Mouse (Mus musculus) v-Abl transformed pro-B cells (cell line): ENCODE results near the gene Ficd.

Experiments
- in situ Hi-C, 2 experiments: fragments of 400-800 bp; cut with MboI; formaldehyde crosslinking; loops; one replicate each; pipeline ENCODE4 v1.15.1; 2025; ENCODE audit not compliant: unreplicated experiment in 2 of 2

Gene Ficd

DNA sequence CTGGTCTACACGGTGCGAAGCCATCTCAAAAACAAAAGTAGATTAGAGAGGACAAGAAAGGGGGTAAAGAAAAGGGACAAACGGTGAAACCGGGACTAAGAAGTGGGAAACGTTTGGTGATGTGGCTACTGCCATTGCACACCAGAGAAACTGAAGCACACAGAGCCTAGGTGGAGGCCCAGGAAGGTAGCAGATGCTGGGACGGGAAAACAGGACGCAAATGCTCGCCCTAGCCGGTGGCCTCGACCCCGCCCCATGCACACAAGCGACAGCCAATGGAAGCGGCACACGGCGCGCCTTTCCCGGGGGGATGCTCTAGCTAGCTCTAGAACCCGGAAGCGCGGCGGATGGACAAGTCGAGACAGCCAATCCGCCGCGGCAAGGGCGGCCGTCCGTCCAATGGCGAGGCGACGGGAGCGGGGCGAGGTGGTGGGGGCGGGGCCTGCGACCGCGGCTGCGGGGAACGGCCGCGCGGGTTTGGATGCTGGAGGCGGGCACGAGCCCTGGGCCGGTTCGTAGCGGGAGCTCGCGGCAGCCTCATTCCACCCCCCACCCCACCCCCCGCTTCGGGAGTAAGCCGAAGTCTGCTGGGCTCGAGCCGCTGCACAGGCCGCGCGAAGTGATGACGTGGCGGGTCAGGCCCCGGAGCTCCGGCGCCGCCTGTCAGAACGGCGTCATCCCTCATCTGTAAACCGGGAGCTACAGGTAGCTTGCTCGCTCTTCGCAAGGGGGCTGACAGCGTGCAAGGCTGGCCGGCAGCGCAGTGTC lies at the start of gene Ficd:
Gene Ficd (plus strand): TSS at position 459 of the 768 bp plus-strand sequence.
- in situ Hi-C loops = loop anchor here (5.0 to 10.0 kb wide), 5 partner anchors 37 to 1401 kb away; partner anchors contain the start of genes Iscu (in 1 of the 2) and Sart3 (in 1 of the 2)

DNA sequence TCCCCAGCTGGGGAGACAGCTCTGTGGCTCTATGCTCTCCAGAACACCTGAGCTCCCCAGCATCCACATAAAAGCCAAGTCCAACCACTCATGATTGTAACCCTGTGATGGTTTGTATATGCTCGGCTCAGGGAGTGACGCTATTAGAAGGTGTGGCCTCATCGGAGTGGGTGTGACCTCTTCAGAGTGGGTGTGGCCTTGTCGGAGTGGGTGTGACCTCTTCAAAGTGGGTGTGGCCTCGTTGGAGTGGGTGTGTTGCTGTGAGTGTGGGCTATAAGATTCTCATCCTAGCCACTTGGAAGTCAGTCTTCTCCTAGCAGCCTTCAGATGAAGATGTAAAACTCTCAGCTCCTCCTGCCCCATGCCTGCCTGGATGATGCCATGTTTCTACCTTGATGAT lies 48.1 kb upstream of the Ficd start:
- in situ Hi-C loops = loop anchor here in 1 of 2 experiments (25.0 kb wide), 1 partner anchor 600 kb away; the partner anchor contains the start of gene Myo1h

DNA sequence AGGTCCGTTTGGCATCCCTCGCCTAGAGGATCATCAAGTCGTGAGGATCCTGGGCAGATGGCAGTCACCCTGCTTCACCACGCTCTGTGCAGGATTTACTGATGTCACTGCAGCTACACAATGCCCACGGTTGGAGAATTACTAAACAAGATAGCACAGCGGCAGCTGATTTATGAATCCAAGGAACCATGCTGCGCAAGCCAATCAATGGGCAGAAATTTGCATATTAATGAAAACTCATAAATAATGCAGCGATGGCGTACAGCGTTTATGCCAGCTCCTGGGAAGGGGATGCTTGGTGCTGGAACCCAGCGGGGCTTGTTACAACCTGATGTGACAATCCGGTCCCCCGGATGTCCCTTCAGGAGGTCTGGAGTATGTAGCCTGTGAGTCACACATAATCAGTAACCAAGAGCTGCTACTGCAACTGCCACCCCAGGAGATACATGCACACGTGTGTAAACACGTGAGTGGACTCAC lies 45.5 kb upstream of the Ficd start:
- in situ Hi-C loops = loop anchor here (10.0 to 25.0 kb wide), 2 partner anchors 295 to 597 kb away; partner anchors contain the start of gene Myo1h (in 1 of the 2)

DNA sequence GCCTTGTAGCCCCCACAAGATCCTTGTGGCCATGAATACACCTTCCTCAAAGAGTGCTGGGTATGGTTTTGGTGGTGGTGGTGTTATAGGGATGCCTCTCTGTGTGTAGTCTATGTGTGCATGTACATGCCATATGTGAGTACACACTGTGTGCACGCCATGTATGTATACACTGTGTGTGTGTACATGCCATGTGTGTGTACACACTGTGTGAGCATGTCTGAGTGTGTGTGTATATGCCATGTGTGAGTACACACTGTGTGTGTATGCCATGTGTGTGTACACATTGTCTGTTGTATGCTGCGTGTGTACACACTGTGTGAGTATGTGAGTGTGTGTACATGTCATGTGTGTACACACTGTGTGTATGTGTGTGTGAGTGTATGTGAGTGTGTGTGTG lies 44.7 kb upstream of the Ficd start:
- in situ Hi-C loops = loop anchor here (10.0 to 25.0 kb wide), 2 partner anchors 296 to 596 kb away; partner anchors contain the start of gene Myo1h (in 1 of the 2)

DNA sequence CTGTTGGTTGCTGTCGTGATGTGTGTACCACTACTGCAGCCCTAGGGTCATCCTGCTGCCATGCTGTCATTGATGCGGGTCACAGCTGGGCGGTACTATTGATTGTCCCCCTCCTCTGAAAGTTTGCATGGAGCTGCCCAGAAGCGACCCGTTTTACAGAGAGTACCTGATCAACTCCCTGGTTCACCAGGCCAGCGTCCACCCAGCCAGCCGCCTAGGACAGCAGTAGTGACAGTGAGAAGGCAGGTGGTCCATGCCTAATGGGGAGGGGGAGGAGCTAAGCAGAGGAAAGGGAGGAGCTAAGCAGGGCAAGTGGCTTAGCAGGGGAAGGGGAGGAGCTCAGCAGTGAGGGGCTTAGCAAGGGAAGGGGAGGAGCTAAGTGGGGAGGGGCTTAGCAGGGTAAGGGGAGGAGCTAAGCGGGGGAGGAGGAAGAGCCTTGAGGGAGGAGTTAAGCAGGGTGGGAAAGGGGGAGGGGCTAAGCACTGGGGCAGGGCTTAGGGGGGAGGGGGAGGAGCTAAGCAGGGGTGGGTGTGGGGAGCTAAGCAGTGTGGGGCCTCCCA lies 42.3 kb upstream of the Ficd start:
- in situ Hi-C loops = loop anchor here (10.0 to 25.0 kb wide), 2 partner anchors 298 to 594 kb away; partner anchors contain the start of gene Myo1h (in 1 of the 2)

DNA sequence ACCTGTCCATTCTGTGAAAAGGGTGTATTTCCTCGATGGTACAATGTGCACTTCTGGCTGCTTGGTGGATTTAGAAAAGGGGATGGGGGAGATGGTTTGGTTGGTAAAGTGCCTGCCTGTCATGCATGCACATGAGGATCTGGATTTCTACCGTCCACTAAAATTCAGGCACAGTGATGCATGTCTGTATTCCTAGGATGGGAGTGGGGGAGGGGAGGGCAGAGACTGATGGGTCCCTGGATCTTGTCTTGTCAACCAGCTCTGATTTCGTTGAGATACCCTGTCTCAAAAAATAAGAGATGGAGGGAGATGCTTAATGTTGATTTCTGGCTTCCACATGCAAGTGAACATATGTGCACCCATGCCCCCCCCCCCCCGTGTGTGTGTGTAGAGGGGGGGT lies 41.6 kb upstream of the Ficd start:
- in situ Hi-C loops = loop anchor here (10.0 to 25.0 kb wide), 2 partner anchors 299 to 593 kb away; partner anchors contain the start of gene Myo1h (in 1 of the 2)

DNA sequence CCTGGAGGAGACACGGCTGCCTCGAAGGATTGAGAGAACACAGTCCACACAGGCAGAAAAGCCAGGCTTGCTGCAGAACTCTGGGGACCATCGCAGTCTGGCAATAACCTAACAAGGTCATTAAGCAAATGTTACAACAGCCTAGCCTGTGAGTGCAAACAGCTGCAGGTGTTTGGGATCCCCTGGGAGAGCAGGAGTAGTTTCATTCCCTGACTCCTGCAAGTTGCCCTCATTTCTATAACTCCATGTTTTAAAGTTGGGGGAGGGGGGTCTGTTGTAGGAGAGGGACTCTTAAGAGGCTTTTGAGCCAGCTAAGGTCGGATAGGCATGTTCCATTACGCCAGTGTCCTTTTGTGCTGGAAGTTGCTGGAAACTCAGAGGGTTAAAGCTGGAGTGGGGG lies 41.2 kb upstream of the Ficd start:
- in situ Hi-C loops = loop anchor here (10.0 to 25.0 kb wide), 2 partner anchors 300 to 593 kb away; partner anchors contain the start of gene Myo1h (in 1 of the 2)

DNA sequence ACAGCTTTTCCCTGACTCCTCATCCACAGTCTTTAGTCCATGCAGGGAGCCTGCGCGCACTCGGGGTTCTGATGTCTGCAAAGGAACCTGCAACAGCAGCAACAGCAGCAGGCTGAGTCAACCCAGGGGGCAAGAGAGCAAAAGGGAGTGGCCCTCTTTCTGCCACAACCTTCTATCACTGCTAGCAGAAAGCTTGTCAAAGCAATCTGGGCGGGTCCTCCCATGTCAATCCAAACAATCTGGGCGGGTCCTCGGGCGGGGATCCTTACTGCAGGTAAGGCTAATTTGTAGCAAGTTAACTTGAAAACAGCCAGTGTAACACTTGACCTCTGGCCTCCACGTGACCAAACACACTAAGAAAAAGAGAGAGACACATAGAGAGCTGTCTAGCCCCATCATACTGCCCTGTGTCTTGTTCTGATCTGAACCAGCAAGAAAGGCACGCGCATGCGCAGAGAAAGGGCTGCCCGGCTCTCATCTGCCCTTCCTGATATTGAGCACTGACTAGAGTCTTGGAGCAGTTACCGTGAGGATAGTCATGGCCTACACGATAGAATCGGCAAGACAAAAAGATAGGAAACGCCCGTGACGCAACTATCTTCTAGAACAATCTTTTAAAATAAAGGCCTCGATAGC lies 35.1 kb upstream of the Ficd start:
- in situ Hi-C loops = no loop called here

DNA sequence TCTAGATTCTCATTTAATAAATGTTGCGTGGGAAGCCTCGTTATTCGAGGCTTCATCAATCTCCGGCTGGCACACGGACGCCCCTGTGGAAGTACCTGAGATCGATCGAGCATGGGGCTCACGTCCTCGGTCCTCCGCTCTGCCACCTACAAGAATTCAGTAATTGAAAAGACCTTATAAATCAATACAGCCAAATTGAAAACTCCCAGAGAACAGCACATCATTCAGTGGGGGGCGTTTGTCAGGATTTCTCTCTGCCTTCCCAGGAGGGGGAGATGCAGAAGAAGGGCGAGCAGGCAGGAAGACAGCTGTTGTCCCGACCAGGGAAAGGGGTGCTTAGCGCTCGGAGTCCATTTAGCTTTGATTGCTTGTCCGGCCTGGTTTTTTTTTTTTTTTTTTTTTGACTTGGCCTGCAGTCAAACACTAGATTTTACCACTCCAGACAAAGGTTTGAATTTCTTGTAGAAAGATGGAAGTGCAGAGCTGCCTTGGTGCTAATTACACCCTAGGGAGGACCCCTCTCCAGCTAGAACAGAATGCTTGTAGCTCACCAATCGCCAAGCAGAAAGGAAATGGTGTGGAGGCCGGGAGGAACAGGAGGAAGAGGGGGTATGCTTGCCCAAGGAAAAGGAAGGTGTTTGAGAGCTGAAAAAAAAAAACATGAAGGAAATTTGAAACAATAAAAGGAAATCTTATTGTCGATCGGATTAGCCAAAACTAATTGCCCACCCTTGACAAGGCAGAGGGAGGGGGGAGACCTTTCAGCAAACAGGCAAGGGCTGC lies 31.6 kb upstream of the Ficd start:
- in situ Hi-C loops = no loop called here

DNA sequence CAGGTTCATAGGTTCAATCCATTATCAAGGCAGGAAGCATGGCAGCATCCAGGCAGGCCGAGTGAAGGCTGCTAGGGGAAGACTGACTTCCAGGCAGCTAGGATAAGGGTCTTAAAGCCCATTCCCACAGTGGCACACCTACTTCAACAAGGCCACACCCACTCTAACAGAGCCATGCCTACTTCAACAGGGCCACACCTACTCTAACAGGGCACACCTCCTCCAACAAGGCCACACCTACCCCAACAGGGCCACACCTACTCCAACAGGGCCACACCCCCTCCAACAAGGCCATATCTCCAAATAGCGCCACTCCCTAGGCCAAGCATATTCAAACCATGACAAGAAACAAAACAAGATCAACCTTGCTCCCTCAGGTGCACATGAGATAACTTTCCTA lies 22.7 kb upstream of the Ficd start:
- in situ Hi-C loops = loop anchor here in 1 of 2 experiments (10.0 kb wide), 2 partner anchors 648 to 1268 kb away; partner anchors contain the start of gene Gm6588

DNA sequence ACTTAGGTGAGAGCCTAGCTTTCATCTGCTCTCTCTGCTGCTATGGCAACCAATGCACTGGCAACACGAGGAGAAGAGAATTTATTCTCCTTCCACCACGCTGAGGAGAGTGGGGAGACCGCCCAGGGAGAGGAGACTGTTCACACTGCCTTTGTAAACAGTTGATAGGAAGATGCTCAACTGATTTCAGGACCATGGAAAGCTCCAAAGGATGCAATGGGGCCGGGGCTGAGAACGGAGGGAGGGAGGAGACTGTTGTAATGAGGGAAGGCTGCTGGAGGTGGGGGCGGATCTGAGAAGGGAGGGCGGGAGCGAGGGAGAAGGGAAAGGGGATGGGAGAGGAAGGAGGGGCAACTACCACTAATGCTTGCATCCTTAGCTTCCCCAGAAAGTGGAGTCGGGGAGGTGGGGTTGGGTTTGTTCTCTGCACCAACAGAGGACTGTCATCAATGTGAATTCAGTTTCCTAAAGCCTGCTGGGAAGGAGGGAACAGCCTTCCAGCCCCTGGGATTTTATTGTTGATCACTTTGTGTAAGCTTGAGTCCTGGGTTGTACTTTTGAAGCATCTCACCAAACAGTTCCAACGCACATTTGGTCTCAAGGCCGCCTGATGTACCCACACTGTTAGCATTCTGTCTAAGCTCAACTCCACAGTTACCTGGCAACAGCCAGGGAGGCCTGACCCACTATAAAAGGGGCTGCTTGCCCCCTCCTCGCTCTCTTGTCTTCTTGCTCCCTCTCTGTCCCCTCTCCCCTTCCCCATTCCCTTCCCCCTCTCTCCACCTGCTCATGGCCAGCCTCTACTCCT lies 18.8 kb upstream of the Ficd start:
- in situ Hi-C loops = loop anchor here (5.0 to 10.0 kb wide), 3 partner anchors 344 to 1272 kb away; partner anchors contain the start of gene Gm6588 (in 1 of the 2)

DNA sequence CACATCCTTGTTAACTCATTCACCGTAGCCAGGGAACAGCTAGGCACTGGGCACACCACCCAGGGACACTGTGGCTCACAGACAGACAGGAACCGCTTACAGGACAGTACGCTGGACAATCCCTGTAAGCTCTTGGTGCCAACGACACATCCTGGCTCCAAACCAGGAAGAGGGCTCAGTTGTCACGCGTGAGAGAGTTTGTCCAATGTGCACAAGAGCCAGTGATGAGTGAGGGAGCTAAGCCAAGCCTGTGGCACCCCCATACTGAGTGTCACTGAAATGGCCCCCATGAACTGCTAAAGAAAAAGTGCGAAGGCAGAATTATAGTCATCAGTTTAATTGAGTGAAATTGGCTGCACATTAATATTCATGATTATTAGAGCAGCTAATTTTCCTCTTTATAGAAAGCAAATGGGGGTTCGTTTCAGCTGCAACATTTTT lies 16.4 kb upstream of the Ficd start:
- in situ Hi-C loops = loop anchor here (5.0 to 10.0 kb wide), 3 partner anchors 347 to 1274 kb away; partner anchors contain the start of gene Gm6588 (in 1 of the 2)

DNA sequence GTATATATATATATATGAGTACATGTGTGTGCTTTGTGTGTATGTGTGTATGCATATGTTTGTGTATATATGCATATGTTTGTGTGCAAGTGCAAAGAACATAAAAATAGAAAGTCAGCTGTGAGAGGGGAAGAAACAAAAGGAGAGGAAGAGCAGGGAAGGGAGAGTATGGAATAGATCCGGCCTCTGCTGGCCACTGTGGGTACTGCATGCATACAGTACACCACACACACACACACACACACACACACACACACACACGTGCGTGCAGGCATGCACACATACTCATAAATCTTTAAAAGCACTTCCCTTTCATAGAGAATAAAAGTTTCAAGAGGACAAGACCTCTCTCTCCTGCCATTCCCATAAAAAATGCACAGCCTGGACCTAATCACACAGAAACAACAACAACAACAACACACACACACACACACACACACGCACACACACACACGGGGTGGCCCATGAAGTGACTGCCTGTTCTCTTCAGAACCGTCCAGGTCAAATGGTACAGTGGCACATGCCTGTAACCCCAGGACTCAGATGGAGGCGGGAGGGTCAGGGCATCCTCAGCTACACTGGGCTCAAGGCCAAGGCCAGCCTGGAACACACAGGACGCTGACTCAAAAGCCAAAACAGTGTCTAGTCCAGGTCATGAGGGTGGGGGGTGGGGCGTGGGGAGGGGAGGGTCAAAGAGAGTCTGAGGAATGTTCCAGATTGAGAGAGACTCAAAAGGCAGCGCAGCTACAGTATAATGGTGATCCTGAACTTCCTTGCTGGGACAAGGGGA lies 13.2 kb upstream of the Ficd start:
- in situ Hi-C loops = loop anchor here (5.0 to 10.0 kb wide), 5 partner anchors 358 to 1298 kb away; partner anchors contain the start of gene Gm6588 (in 1 of the 2)

DNA sequence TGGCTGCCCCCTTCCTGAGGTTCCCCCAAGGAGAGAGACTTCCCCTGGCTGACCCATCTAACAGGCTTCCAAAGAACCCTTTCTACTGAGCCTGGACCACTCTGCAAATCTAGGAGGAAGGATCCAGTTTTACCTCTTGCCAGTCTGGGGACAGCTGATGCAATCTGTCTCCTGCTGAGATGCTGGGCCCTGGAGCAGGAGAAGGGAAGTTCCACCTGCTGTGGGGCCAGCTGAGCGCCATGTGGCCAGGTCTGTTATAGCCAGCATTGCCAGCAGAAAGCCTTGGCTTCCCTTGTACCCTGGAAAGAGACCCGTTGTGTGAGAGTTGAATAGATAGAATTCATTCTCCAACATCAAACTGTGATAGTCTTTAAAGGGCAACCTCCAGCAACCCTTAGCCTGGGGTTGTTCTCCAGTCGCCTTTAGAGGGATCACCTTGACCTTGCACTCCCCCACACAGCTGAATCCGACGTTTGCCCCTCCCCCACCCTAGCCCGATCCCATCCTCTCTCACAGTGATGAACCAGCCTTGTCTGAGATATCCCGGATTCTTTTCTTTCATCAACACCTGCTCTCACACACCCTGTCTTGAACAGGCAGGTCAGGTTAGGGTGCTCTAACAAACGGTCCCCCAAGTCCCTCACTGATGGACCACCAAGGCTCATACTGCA lies 11.9 kb upstream of the Ficd start:
- in situ Hi-C loops = loop anchor here (5.0 to 10.0 kb wide), 5 partner anchors 359 to 1299 kb away; partner anchors contain the start of gene Gm6588 (in 1 of the 2)

DNA sequence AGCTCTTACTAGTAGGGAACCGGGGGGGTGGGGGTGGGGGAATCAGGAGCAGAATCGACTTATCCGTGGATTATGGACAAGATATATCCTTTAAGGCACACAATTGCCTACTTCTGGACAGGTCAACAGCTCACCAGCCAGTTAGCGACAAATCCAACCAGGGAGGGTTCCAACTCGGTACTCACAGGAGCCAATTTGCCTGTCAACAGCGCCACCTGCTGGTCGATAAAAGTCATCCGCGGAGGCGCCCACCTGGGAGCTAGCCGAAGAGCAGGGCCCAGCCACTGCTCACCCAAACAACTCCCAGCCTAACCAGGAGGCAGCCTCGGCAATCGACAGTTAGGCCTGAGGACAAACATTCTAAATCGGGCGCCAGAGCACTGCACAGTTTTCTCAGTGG lies 11.2 kb upstream of the Ficd start, which contains the start of gene 1700069L16Rik:
Gene 1700069L16Rik (minus strand): TSS at position 327 of the 400 bp plus-strand sequence.
- in situ Hi-C loops = loop anchor here (5.0 to 10.0 kb wide), 5 partner anchors 360 to 1300 kb away; partner anchors contain the start of gene Gm6588 (in 1 of the 2)

DNA sequence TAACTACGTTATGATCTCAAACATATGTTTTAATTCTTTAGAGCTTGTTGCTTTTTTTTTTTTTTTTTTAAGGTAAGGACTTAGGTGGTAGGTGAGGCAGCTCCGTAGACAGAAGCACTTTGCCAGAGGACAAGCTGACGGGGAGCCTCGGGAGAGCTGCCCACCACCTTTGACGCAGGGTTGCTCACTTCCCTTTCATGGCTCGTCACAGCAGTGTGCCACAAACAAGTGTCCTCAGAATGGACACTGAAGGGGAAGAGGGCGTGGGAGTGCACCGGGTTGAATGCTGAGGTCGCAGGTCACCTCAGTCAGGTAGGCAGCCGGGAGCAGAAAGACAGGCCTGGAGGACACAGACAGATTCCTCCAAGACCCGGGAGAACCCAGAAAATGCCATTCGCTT lies 10.2 kb upstream of the Ficd start:
- in situ Hi-C loops = loop anchor here (5.0 to 10.0 kb wide), 5 partner anchors 361 to 1301 kb away; partner anchors contain the start of gene Gm6588 (in 1 of the 2)

DNA sequence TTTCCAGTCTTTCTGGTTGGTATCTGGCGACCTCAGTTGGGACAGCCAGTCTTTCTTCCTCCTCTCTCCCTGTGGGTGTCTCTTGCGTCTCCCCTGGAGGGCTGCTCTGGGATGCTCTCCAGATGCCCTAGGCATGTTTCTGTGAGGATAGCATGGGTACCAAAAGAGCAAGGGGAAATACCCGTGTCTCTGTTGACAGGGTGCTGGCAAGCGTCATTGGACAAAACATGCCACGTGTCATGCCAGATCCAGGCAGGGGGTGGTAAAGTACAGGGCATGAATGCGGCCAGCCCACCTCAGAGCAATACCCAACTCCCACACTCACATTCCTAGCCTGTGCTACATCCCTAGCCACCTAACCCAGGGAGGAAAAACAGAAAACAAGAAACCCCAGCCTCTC lies 9.0 kb upstream of the Ficd start:
- in situ Hi-C loops = loop anchor here (5.0 to 10.0 kb wide), 5 partner anchors 362 to 1302 kb away; partner anchors contain the start of gene Gm6588 (in 1 of the 2)
